Mouse (Mus musculus) midbrain, embryonic 13.5 days (tissue): Measurements from ENCODE around the gene Tnks1bp1. TPM values are rescaled to one million over a fixed set of nuclear protein-coding genes. Genes with fewer than 3 reads are reported as not detected.
A peak's percentile ranks its signal among the peaks of the same experiment; 100 is the strongest.

Source experiments
- ATAC-seq: fragments of 200-750 bp; cut with Nextera tagmentation; 2 replicates; pipeline ENCODE4 v1.8.0; 2017; ENCODE audit warnings: mild to moderate bottlenecking, moderate TSS enrichment, moderate library complexity
- H3K27ac ChIP-seq: fragments of 300-500 bp; sonication (generic); 2 replicates; pipeline ENCODE4 v1.5.1; 2015; ENCODE audit warnings: inconsistent platforms, mild to moderate bottlenecking, moderate library complexity
- H3K27me3 ChIP-seq: fragments of 300-500 bp; sonication (generic); 2 replicates; pipeline ENCODE4 v1.6.1; 2015; ENCODE audit warnings: mild to moderate bottlenecking, inconsistent platforms
- H3K36me3 ChIP-seq: fragments of 300-500 bp; sonication (generic); 2 replicates; pipeline ENCODE4 v1.6.1; 2015; ENCODE audit warnings: mild to moderate bottlenecking, inconsistent platforms
- H3K4me1 ChIP-seq: fragments of 300-500 bp; sonication (generic); replicated peaks from 2 replicates; pipeline ENCODE4 v1.6.1; 2015; ENCODE audit warnings: inconsistent platforms
- H3K4me2 ChIP-seq: fragments of 300-500 bp; sonication (generic); replicated peaks from 2 replicates; pipeline ENCODE4 v1.6.1; 2015; ENCODE audit warnings: moderate library complexity, mild to moderate bottlenecking, inconsistent platforms
- H3K4me3 ChIP-seq: fragments of 300-500 bp; sonication (generic); replicated peaks from 2 replicates; pipeline ENCODE4 v1.5.1; 2015; ENCODE audit warnings: mild to moderate bottlenecking, inconsistent platforms
- H3K9ac ChIP-seq: fragments of 300-500 bp; sonication (generic); replicated peaks from 2 replicates; pipeline ENCODE4 v1.6.1; 2015; ENCODE audit warnings: mild to moderate bottlenecking, inconsistent platforms
- H3K9me3 ChIP-seq: fragments of 300-500 bp; sonication (generic); 2 replicates; pipeline ENCODE4 v1.6.1; 2016; ENCODE audit warnings: mild to moderate bottlenecking, inconsistent platforms
- WGBS: fragments of 180-500 bp; shearing (Covaris S2); methylation state at CpG from one replicate; pipeline ENCODE4 v1.1.7; 2015; 5-methylcytosine and 5-hydroxymethylcytosine counted together
- polyA plus RNA-seq: library from polyadenylated mRNA; unstranded; fragments of >200 nt; fragmentation: Nextera tagmentation; extraction: Ambion mirVana; gene quantifications from 2 replicates; pipeline ENCODE4 v1.2.1, GENCODE M21; 2015

The Tnks1bp1 gene
- polyA plus RNA-seq, 1 experiment from 2014 or later = 27.1 TPM

DNA sequence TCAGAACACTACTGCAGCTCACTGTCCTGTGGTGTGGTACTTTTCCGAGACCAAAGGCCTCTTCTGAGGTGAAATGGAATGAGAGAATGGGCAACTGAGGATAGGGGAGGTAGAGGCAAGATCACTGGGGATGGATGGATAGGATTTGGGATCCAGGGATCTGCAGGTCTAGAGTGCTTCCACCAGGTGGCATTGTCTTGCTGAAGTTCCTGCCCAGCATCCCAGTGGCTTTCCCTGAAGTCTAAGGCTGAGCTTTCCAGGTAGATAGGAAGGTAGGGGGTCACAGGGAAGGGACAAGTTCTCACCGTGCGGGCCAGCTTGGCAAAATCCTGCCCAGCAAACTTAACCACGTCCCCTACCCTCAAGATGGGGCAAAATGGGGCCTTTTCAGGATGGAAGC lies 25.8 kb upstream of the Tnks1bp1 start:
- Histone ChIP-seq H3K27ac (no peak overlapping the region), H3K27me3 (no peaks in the 10 kb centered on the region), H3K4me3 (no peak overlapping the region), H3K36me3 (no peaks in the 10 kb centered on the region), H3K4me2 (no peak overlapping the region), H3K4me1 (no peaks in the 10 kb centered on the region), H3K9ac (no peak overlapping the region), H3K9me3 (no peaks in the 10 kb centered on the region)
- 23% methylated on average over 4 of the region's 4 CpGs for WGBS
- ATAC-seq = no peak

DNA sequence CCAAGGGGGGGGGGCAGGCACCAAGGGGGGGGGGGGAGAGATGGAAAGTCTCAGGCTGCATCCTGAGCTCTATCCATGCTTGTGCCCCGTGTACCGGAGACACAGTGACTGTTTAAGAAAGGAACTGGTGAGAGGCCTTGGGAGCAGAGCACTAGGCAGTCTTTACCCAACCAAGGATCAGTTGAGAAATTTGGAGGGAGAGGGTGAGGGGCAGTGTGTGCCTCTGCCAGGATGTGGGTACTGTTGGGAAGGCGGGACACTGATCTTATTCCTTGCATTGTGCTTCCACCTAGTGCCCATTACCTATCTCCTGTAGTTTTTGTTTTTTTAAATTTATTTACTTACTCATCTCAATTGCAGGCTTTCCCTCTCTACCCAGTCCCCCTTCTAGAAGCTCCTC lies 21.6 kb upstream of the Tnks1bp1 start:
- Histone ChIP-seq H3K9ac (no peak overlapping the region), H3K4me3 (no peak overlapping the region), H3K4me2 (no peak overlapping the region), H3K27ac (no peak overlapping the region), H3K4me1 (no peaks in the 10 kb centered on the region), H3K27me3 (no peaks in the 10 kb centered on the region), H3K9me3 (no peaks in the 10 kb centered on the region), H3K36me3 (no peaks in the 10 kb centered on the region)
- ATAC-seq = no peak
- 77% methylated on average over 3 of the region's 3 CpGs for WGBS

DNA sequence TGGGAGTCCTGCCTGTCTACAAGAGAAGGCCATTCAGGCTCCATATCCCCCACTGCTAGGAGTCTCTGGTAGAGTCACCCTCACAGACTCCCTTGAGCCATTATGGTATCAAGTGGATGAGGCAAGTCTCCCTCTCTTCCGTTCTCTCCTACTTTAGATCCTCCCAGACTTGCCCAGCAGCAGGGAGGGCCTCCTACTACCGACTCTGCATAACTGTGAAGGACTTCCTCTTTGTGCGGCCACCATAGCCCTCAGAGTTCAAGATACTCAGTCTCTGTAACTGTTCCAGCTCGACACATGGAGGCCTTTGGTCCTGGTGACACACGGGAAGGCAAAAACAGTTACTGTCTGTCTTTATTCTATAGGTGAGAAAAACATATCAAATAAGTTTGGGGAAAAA lies 20.5 kb upstream of the Tnks1bp1 start:
- Histone ChIP-seq H3K9me3 (no peaks in the 10 kb centered on the region), H3K27me3 (no peaks in the 10 kb centered on the region), H3K4me1 (no peaks in the 10 kb centered on the region), H3K4me2 (no peak overlapping the region), H3K36me3 (no peaks in the 10 kb centered on the region), H3K4me3 (no peak overlapping the region), H3K27ac (no peak overlapping the region), H3K9ac (no peak overlapping the region)
- no peak for ATAC-seq
- WGBS = 78% methylated on average over 5 of the region's 5 CpGs

DNA sequence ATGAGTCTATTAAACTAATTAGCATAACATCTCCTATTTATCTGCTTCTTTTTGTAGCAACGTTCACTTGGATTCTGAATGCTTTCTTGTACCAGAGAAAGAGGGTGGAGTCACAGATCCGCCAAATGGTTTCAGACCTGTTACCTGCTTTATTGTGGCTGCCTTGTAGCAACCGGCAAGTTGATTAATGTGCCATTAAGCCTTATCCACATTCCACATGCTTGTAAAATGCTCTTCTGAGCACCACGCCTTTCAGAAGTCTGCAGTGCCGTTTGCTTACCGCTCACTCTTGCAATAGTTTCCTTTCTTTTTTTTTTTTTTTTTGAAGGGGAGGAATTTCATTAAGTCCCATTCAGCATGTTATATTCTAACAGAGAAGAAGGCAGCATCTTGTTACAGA lies 17.9 kb upstream of the Tnks1bp1 start:
- Histone ChIP-seq H3K4me3 (no peak overlapping the region), H3K9ac (no peak overlapping the region), H3K27ac (no peak overlapping the region), H3K36me3 (no peaks in the 10 kb centered on the region), H3K4me2 (no peak overlapping the region), H3K9me3 (no peaks in the 10 kb centered on the region), H3K4me1 (no peaks in the 10 kb centered on the region), H3K27me3 (no peaks in the 10 kb centered on the region)
- no peak for ATAC-seq
- WGBS = 71% methylated on average over 6 of the region's 6 CpGs

DNA sequence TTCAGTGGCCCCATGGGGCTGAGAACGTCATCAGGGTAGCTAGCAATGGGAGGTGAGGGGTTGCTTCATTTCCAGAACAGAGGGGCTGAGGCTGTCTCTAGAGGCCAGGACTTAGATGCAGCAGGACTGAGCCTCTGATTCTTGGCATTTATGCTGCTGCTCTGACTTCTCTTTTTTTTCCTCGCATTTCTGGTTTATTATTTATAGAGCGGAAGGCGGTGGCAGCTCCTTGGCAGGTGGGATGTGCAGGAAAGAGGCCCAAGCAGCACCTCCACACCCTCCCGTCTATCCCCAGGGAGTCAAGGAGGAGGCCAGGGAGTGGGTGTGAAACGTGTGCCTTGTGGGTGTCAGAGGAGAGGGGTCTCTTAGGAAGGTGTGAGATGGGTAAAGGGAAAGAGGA lies 16.8 kb upstream of the Tnks1bp1 start:
- Histone ChIP-seq H3K27me3 (no peaks in the 10 kb centered on the region), H3K27ac (no peak overlapping the region), H3K4me2 (no peak overlapping the region), H3K4me1 (peaks cover 6% of the 10 kb centered on the region), H3K9ac (no peak overlapping the region), H3K36me3 (no peaks in the 10 kb centered on the region), H3K4me3 (no peak overlapping the region), H3K9me3 (no peaks in the 10 kb centered on the region)
- WGBS = 70% methylated on average over 6 of the region's 6 CpGs
- ATAC-seq = no peak

DNA sequence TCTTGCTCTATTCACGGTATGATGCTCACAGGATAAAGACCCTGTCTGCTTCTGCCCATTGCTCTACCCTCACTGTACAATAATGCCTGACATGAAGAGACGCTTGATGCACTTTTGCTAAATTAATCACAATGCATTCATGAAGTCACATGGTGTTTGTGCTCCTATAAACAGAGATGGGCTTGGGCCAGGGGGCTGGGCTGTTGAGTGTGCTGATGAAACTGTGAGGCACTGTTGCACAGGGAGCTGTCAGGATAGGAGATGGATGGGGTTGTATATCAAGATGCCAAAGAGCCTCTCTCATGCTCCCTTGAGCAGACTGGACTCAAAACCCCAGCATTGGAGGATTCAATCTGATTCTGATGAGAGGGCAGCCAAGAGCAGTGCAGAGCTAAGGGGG lies 14.7 kb upstream of the Tnks1bp1 start:
- Histone ChIP-seq H3K27ac (no peak overlapping the region), H3K27me3 (no peaks in the 10 kb centered on the region), H3K36me3 (no peaks in the 10 kb centered on the region), H3K4me2 (no peak overlapping the region), H3K9ac (no peak overlapping the region), H3K4me1 (peaks cover 18% of the 10 kb centered on the region), H3K4me3 (no peak overlapping the region), H3K9me3 (no peaks in the 10 kb centered on the region)
- WGBS = 84% methylated on average over 2 of the region's 2 CpGs
- no peak for ATAC-seq

DNA sequence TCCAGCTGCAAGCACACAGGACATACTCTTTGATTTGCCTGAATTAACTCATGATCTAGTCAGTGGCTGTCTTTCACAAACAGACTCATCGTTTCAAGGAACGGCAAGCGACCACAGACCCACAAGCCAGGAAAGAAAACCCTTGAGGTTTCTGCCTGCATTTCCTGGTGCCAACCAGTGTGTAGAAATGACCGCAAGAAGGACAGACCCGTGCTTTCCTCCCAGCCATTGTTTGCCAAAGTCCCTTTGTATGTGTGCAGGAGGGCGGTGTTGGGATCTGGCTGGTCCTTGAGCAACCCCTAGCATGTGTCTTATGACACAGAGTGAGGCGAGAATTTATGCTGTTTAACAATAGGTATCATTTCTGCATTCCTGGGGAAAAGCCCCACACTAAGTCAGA lies 13.7 kb upstream of the Tnks1bp1 start:
- ATAC-seq = no peak
- Histone ChIP-seq H3K9me3 (no peaks in the 10 kb centered on the region), H3K36me3 (peaks cover under 1% of the 10 kb centered on the region; the same call in 1 of the 2 replicates), H3K4me3 (no peak overlapping the region), H3K4me1 (peaks cover 27% of the 10 kb centered on the region), H3K9ac (no peak overlapping the region), H3K27ac (no peak overlapping the region), H3K4me2 (no peak overlapping the region), H3K27me3 (no peaks in the 10 kb centered on the region)
- WGBS = 86% methylated on average over 7 of the region's 7 CpGs

DNA sequence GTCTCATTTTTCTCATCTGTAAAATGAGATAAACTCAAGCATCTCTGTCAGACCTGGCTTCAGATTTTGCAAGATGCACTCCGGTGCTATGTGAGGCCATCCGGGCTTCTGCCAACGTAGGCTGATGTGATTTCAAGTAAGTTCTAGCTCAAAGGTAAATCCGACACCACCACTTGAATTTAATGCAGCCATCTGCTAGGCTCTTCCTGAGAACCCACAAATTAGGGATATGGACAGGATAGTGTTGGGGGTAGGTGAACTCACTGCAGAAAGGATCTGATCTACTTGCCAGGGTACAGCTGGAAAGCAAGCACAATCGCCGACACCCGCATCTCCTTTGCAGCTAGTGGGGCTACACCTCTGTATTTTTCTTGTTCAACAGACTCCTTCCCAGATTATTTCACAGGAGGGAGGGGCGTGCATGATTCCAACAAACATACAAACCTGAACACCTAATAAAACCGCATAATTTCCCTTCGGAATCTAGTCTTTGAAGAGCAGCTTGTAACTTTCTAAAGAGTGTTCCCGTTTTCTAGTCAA lies 11.2 kb upstream of the Tnks1bp1 start:
- peak; percentile 63 for ATAC-seq

DNA sequence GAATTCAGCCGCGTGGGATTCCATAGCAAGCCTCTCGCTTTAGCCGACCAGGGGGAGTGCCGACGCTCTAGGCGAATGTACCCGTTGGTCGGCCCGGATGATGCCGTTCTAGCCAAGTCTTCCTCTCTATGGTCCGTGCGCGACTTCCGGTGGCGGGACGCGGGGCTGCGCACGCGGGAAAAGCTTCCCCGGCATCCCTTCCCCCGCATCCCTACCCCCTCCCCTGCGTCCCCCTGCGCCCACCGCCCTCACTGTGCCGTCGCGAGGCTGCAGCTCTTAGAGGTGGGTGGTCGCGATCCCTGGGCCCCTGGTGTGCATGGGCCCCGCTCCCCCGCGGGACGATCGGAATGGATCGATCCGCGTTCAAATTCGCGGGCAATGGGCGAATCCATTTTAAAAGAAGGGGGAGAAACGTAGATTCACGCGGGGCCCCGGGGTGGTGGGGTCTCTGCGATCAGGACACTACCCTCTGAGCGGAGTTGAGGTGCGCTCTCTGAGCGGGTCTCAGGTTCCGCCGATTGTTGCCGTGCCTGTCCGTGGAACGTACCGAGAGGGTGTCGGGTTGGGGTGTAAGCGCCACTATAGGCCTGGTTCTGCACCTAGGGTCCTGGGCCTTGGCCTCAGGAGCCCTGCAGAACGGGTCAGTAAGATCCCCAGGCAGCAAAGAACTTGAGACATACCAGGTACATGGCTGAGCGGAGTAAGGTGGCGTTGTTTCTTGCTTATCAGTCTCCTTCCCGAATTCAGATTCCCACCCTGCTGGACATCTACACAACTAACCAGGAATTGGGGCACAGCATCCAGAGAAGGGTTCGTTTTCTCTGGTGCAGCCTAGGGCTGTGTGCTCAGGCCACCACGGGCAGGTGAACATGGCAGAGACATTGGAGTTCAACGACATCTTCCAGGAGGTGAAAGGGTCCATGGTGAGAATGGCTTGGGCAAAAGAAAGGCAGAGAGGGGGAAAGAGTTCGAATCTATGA lies 10.5 kb upstream of the Tnks1bp1 start, which contains the start of the genes Ssrp1 and P2rx3:
Gene Ssrp1, plus strand, starts transcription at position 188 of the 980 bp plus-strand sequence.
Gene P2rx3, minus strand, starts transcription at position 416 of the 980 bp plus-strand sequence.
- H3K27ac ChIP-seq = peak within 1 kb of the TSS; percentile 79
- H3K4me2 ChIP-seq = peak within 1 kb of the TSS; percentile 66
- H3K27me3 ChIP-seq = no peaks in the 10 kb centered on the region
- H3K36me3 ChIP-seq = peaks cover 32% of the 10 kb centered on the region
- peak; percentile 96 for ATAC-seq
- 1% methylated on average over 66 of the region's 66 CpGs for WGBS
- H3K4me1 ChIP-seq = peaks cover 30% of the 10 kb centered on the region
- H3K9ac ChIP-seq = peak within 1 kb of the TSS; percentile 90
- H3K4me3 ChIP-seq = peak within 1 kb of the TSS; percentile 89
- no peaks in the 10 kb centered on the region for H3K9me3 ChIP-seq

More for the DNA sequence above, 11.2 kb upstream of the Tnks1bp1 start:
- no peaks in the 10 kb centered on the region for H3K9me3 ChIP-seq
- H3K36me3 ChIP-seq = peaks cover 24% of the 10 kb centered on the region
- H3K27ac ChIP-seq = peak overlapping the region; percentile 79; the same call in 1 of the 2 replicates
- H3K9ac ChIP-seq = peak overlapping the region; percentile 90
- peak overlapping the region; percentile 66 for H3K4me2 ChIP-seq
- no peaks in the 10 kb centered on the region for H3K27me3 ChIP-seq
- WGBS = 7% methylated on average over 11 of the region's 11 CpGs
- H3K4me1 ChIP-seq = peaks cover 30% of the 10 kb centered on the region
- peak overlapping the region; percentile 89 for H3K4me3 ChIP-seq

DNA sequence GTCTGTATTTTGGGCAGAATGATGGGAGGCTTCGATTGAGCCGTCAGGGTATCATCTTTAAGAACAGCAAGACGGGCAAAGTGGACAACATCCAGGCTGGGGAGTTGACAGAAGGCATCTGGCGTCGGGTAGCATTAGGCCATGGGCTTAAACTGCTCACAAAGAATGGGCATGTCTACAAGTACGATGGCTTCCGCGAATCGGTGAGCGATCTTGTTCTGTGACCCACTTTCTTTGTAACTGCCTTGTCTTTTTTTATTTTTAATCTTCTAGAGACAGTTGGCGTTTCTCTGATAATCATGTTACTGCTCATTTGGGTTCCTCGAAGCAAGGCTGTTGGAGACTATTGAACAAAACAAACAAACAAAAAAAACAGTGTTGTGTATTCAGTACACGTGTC lies 9.5 kb upstream of the Tnks1bp1 start:
- WGBS = 80% methylated on average over 13 of the region's 13 CpGs
- peak overlapping the region; percentile 89 for H3K4me3 ChIP-seq

DNA sequence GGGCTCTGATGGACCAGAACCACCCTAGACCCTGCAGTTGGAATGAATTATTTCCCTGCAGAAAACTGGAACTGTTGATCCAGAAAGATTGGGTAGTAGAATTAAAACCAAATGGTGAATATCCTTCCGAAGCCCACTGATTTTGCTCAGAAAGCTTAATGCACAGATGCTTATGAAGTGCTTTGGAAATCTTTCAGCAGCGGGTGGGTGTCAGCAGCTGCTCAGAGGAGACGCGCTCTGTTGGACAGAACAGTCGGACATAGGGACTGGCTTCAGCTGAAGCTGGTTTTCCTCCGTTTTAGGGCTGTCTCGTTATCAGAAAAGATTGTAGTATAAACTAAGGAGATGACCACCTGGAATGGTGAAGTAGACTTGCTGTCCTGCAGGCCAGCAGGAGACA lies 4.2 kb upstream of the Tnks1bp1 start:
- peaks cover 19% of the 10 kb centered on the region for H3K4me1 ChIP-seq
- no peaks in the 10 kb centered on the region for H3K27me3 ChIP-seq
- 95% methylated on average over 7 of the region's 7 CpGs for WGBS
- no peak for ATAC-seq
- peaks cover 78% of the 10 kb centered on the region for H3K36me3 ChIP-seq
- no peaks in the 10 kb centered on the region for H3K9me3 ChIP-seq
- H3K4me2 ChIP-seq = no peak overlapping the region
- H3K4me3 ChIP-seq = no peak overlapping the region
- no peak overlapping the region for H3K9ac ChIP-seq
- no peak overlapping the region for H3K27ac ChIP-seq

More for the DNA sequence above, 9.5 kb upstream of the Tnks1bp1 start:
- no peaks in the 10 kb centered on the region for H3K27me3 ChIP-seq
- no peaks in the 10 kb centered on the region for H3K9me3 ChIP-seq
- H3K36me3 ChIP-seq = peaks cover 42% of the 10 kb centered on the region
- ATAC-seq = no peak
- peak overlapping the region; percentile 90 for H3K9ac ChIP-seq
- H3K4me1 ChIP-seq = peaks cover 30% of the 10 kb centered on the region
- no peak overlapping the region for H3K27ac ChIP-seq
- peak overlapping the region; percentile 66 for H3K4me2 ChIP-seq

DNA sequence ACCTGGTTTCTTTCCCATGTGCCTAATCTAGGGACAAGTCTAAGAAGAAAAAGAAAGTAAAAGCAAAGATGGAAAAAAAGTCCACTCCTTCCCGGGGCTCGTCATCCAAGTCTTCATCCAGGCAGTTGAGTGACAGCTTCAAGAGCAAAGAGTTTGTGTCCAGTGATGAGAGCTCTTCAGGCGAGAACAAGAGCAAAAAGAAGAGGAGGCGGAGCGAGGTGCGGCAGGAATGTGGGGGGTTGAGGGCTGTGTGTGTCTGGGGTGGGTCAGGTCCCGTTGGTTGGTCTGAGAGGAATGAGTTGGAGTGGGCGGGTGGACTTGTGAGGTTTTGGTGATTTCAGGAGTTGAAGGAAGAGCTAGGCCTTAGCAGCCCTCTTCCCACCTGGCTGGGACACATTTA lies 1.6 kb upstream of the Tnks1bp1 start:
- WGBS = 69% methylated on average over 8 of the region's 8 CpGs
- no peak overlapping the region for H3K4me2 ChIP-seq
- H3K4me3 ChIP-seq = no peak overlapping the region
- peaks cover 38% of the 10 kb centered on the region for H3K4me1 ChIP-seq
- H3K9me3 ChIP-seq = no peaks in the 10 kb centered on the region
- no peak overlapping the region for H3K9ac ChIP-seq
- peaks cover 58% of the 10 kb centered on the region for H3K36me3 ChIP-seq
- no peaks in the 10 kb centered on the region for H3K27me3 ChIP-seq
- no peak overlapping the region for H3K27ac ChIP-seq
- ATAC-seq = no peak
